Mouse (Mus musculus): ENCODE measurements around the gene Upk2.

Upk2 gene

GRCm38 (mm10) chr9:44488416-44488815 lies 33.6 kb upstream of the Upk2 start:
- DNase-seq (ENCODE audit: low spot score) = no peak

- DNase-seq (ENCODE audit: low spot score) = no peak
These were observed 32.7 kb upstream of the Upk2 start for GRCm38 (mm10) chr9:44487441-44487840.

GRCm38 (mm10) chr9:44486741-44487421 lies 32.1 kb upstream of the Upk2 start:
- no peak for DNase-seq (ENCODE audit: low spot score)

GRCm38 (mm10) chr9:44486335-44486734 lies 31.6 kb upstream of the Upk2 start:
- DNase-seq (ENCODE audit: low spot score) = no peak

- no peak for DNase-seq (ENCODE audit: low spot score)
These were observed 30.9 kb upstream of the Upk2 start for GRCm38 (mm10) chr9:44485516-44486161.

- no peak for DNase-seq (ENCODE audit: low spot score)
These were observed 30.3 kb upstream of the Upk2 start for GRCm38 (mm10) chr9:44485105-44485515.

GRCm38 (mm10) chr9:44484311-44485104 lies 29.7 kb upstream of the Upk2 start:
- no peak for DNase-seq (ENCODE audit: low spot score)

GRCm38 (mm10) chr9:44483510-44484044 lies 28.8 kb upstream of the Upk2 start:
- DNase-seq (ENCODE audit: low spot score) = no peak

- no peak for DNase-seq (ENCODE audit: low spot score)
These were observed 28.3 kb upstream of the Upk2 start for GRCm38 (mm10) chr9:44483041-44483509.

GRCm38 (mm10) chr9:44482552-44482951 lies 27.8 kb upstream of the Upk2 start, which contains the start of gene Bcl9l:
Gene Bcl9l, plus strand, starts transcription at chr9:44482825.
- peak; percentile 86 for DNase-seq (ENCODE audit: low spot score)

- DNase-seq (ENCODE audit: low spot score) = no peak
These were observed 27.3 kb upstream of the Upk2 start for GRCm38 (mm10) chr9:44482112-44482511.

- no peak for DNase-seq (ENCODE audit: low spot score)
These were observed 25.1 kb upstream of the Upk2 start for GRCm38 (mm10) chr9:44479628-44480428.

- DNase-seq (ENCODE audit: low spot score) = no peak
These were observed 24.3 kb upstream of the Upk2 start for GRCm38 (mm10) chr9:44478959-44479605.

- DNase-seq (ENCODE audit: low spot score) = no peak
These were observed 23.6 kb upstream of the Upk2 start for GRCm38 (mm10) chr9:44478229-44478921.

GRCm38 (mm10) chr9:44477339-44478228 lies 22.8 kb upstream of the Upk2 start:
- DNase-seq (ENCODE audit: low spot score) = no peak

GRCm38 (mm10) chr9:44475936-44476335 lies 21.2 kb upstream of the Upk2 start:
- no peak for DNase-seq (ENCODE audit: low spot score)

GRCm38 (mm10) chr9:44474327-44474726 lies 19.6 kb upstream of the Upk2 start:
- no peak for DNase-seq (ENCODE audit: low spot score)

- no peak for DNase-seq (ENCODE audit: low spot score)
These were observed 18.4 kb upstream of the Upk2 start for GRCm38 (mm10) chr9:44473184-44473583.

- no peak for DNase-seq (ENCODE audit: low spot score)
These were observed 14.0 kb upstream of the Upk2 start for GRCm38 (mm10) chr9:44468800-44469199.

Measured in urinary bladder, postnatal 10 days (tissue).